Mouse (Mus musculus) left cerebral cortex, postnatal 10 days (tissue): Measurements from ENCODE around the gene Mrps2. TPM values are rescaled to one million over a fixed set of nuclear protein-coding genes. Genes with fewer than 3 reads are reported as not detected.
"Not testable (repeated sequence)": the region's sequence is repeated elsewhere in the genome, so short reads cannot be mapped to it uniquely, and the experiment has no call there.

Experiments used
- DNase-seq, 2 experiments: peaks; one replicate each; pipeline ENCODE4 v3.0.0; 2021 to 2022; ENCODE audit warnings: low spot score in 2 of 2, mixed read lengths in 1 of 2; ENCODE audit errors: extremely low spot score in 1 of 2
- intact Hi-C: fragments of 180-260 bp; cut with DNase I; formaldehyde crosslinking; loops from one replicate; pipeline ENCODE4 v1.15.1; 2025
- total RNA-seq, 2 experiments: library from RNA; stranded (reverse); gene quantifications; 2 replicates each; pipeline ENCODE4 v1.2.3; 2021

Mrps2 gene
- total RNA-seq, 2 experiments from 2014 or later, result 38.8 to 38.9 TPM

- intact Hi-C loops, result no loop called here
- no peak for DNase-seq
These were observed 790 bp downstream of the Mrps2 start for GRCm38 (mm10) chr2:28468486-28469225.

- DNase-seq, result no peak
- intact Hi-C loops, result no loop called here
These were observed 1.6 kb downstream of the Mrps2 start for GRCm38 (mm10) chr2:28469461-28469860.

- DNase-seq, result no peak
- intact Hi-C loops, result no loop called here
These were observed 2.7 kb downstream of the Mrps2 start for GRCm38 (mm10) chr2:28470591-28470990.

- intact Hi-C loops, DNase-seq: not testable (repeated sequence)
These were observed 4.1 kb downstream of the Mrps2 start for GRCm38 (mm10) chr2:28472011-28472410.

- DNase-seq, intact Hi-C loops: not testable (repeated sequence)
These were observed 10.1 kb downstream of the Mrps2 start for GRCm38 (mm10) chr2:28477993-28478392.

GRCm38 (mm10) chr2:28479208-28480204 lies 11.6 kb downstream of the Mrps2 start:
- intact Hi-C loops, result no loop called here
- peak in 1 of 2 experiments; percentile 64 for DNase-seq

- intact Hi-C loops, result no loop called here
- DNase-seq, result no peak
These were observed 16.0 kb downstream of the Mrps2 start for GRCm38 (mm10) chr2:28483861-28484260.

- intact Hi-C loops, result no loop called here
These were observed 26.7 kb downstream of the Mrps2 start for GRCm38 (mm10) chr2:28494521-28494920.

GRCm38 (mm10) chr2:28495207-28495756 lies 27.4 kb downstream of the Mrps2 start:
- intact Hi-C loops, result no loop called here
- DNase-seq, result peak in 1 of 2 experiments; percentile 65

More at GRCm38 (mm10) chr2:28494521-28494920, 26.7 kb downstream of the Mrps2 start:
- DNase-seq, result no peak

GRCm38 (mm10) chr2:28495801-28496595 lies 28.1 kb downstream of the Mrps2 start:
- DNase-seq, result no peak
- intact Hi-C loops, result no loop called here

- no peak for DNase-seq
- intact Hi-C loops, result no loop called here
These were observed 28.8 kb downstream of the Mrps2 start, which contains the start of gene Gbgt1 for GRCm38 (mm10) chr2:28496671-28497070. Gbgt1 (plus strand) TSS chr2:28496891.

GRCm38 (mm10) chr2:28497561-28497960 lies 29.7 kb downstream of the Mrps2 start:
- DNase-seq, result no peak
- intact Hi-C loops, result no loop called here

- intact Hi-C loops, result no loop called here
- DNase-seq, result no peak
These were observed 30.6 kb downstream of the Mrps2 start for GRCm38 (mm10) chr2:28498431-28498830.

GRCm38 (mm10) chr2:28502987-28503386 lies 35.1 kb downstream of the Mrps2 start:
- DNase-seq, result peak in 1 of 2 experiments; percentile 22
- intact Hi-C loops, result no loop called here

- peak in 1 of 2 experiments; percentile 9 for DNase-seq
- intact Hi-C loops, result no loop called here
These were observed 36.8 kb downstream of the Mrps2 start for GRCm38 (mm10) chr2:28504676-28505075.

- peak in 1 of 2 experiments; percentile 8 for DNase-seq
- intact Hi-C loops, result no loop called here
These were observed 37.9 kb downstream of the Mrps2 start, which contains the start of gene Gm10134 for GRCm38 (mm10) chr2:28505795-28506194. Gm10134 (plus strand) TSS chr2:28506095.

- peak in 1 of 2 experiments; percentile 9 for DNase-seq
- intact Hi-C loops, result no loop called here
These were observed 38.4 kb downstream of the Mrps2 start for GRCm38 (mm10) chr2:28506291-28506690.

GRCm38 (mm10) chr2:28511600-28511999 lies 43.7 kb downstream of the Mrps2 start:
- DNase-seq, result peak in 1 of 2 experiments; percentile 12
- intact Hi-C loops, result not testable (repeated sequence)
